Mouse (Mus musculus) embryonic facial prominence, embryonic 10.5 days (tissue): ENCODE measurements around the gene Rgl1. TPM values are rescaled to one million over a fixed set of nuclear protein-coding genes. Genes with fewer than 3 reads are reported as not detected.
"Not testable (repeated sequence)": the region's sequence is repeated elsewhere in the genome, so short reads cannot be mapped to it uniquely, and the experiment has no call there.

Source experiments
- DNase-seq: peaks from one replicate; pipeline ENCODE4 v3.0.0-alpha.2; 2017; ENCODE audit warnings: low spot score
- H3K27ac ChIP-seq: fragments of 300-500 bp; sonication (generic); replicated peaks from 2 replicates; pipeline ENCODE4 v1.5.1; 2016; ENCODE audit warnings: mild to moderate bottlenecking
- H3K27me3 ChIP-seq: fragments of 300-500 bp; sonication (generic); replicated peaks from 2 replicates; pipeline ENCODE4 v1.6.1; 2016; ENCODE audit warnings: low read depth, mild to moderate bottlenecking; ENCODE audit not compliant: poor library complexity, severe bottlenecking
- H3K36me3 ChIP-seq: fragments of 300-500 bp; sonication (generic); replicated peaks from 2 replicates; pipeline ENCODE4 v1.6.1; 2016; ENCODE audit warnings: mild to moderate bottlenecking, moderate library complexity
- H3K4me1 ChIP-seq: fragments of 300-500 bp; sonication (generic); 2 replicates; pipeline ENCODE4 v1.6.1; 2016
- H3K4me3 ChIP-seq: fragments of 300-500 bp; sonication (generic); 2 replicates; pipeline ENCODE4 v1.5.1; 2016; ENCODE audit warnings: mild to moderate bottlenecking, moderate library complexity
- H3K9me3 ChIP-seq: fragments of 300-500 bp; sonication (generic); 2 replicates; pipeline ENCODE4 v1.6.1; 2016; ENCODE audit warnings: mild to moderate bottlenecking
- WGBS: fragments of 180-500 bp; shearing (Covaris S2); methylation state at CpG from one replicate; pipeline ENCODE4 v1.1.7; 2016; 5-methylcytosine and 5-hydroxymethylcytosine counted together
- polyA plus RNA-seq: library from polyadenylated mRNA; unstranded; fragments of >200 nt; fragmentation: Nextera tagmentation; extraction: Ambion mirVana; gene quantifications from 2 replicates; pipeline ENCODE4 v1.2.1, GENCODE M21; 2016

Rgl1 gene
- polyA plus RNA-seq, 1 experiment from 2014 or later = 30.8 TPM

DNA sequence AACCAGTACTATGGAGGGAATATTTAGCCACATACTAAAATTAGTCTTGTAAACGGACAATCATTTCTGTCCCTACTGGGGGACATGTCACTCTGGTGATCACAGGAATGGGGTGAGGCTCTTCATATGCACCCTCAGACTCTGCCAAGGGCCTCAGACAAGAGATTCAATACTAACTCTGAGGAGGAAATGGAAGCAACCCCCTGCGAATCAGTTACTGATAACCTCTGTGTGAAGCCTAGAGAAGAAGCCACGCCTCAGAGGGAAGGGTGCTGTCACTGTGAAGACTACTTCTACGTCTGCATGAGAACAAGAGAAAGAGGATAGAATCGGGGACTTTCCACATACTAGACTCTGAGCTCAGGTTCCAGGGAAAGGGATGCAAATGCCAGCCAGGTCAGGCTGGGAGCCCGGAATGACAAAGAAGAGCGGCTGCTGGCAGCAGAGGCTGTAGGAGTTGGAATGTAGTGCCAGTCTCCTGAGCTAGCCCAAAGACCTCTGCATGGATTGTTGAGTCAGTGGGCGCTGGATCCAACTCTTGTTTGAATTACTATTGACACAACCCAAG lies 29.6 kb upstream of the Rgl1 start:
- Histone ChIP-seq H3K4me1 (peaks cover 40% of the 10 kb centered on the region), H3K36me3 (no peaks in the 10 kb centered on the region), H3K9me3 (no peaks in the 10 kb centered on the region), H3K27me3 (no peaks in the 10 kb centered on the region), H3K4me3 (no peak overlapping the region), H3K27ac (no peak overlapping the region)
- WGBS = 70% methylated on average over 8 of the region's 8 CpGs
- no peak for DNase-seq

DNA sequence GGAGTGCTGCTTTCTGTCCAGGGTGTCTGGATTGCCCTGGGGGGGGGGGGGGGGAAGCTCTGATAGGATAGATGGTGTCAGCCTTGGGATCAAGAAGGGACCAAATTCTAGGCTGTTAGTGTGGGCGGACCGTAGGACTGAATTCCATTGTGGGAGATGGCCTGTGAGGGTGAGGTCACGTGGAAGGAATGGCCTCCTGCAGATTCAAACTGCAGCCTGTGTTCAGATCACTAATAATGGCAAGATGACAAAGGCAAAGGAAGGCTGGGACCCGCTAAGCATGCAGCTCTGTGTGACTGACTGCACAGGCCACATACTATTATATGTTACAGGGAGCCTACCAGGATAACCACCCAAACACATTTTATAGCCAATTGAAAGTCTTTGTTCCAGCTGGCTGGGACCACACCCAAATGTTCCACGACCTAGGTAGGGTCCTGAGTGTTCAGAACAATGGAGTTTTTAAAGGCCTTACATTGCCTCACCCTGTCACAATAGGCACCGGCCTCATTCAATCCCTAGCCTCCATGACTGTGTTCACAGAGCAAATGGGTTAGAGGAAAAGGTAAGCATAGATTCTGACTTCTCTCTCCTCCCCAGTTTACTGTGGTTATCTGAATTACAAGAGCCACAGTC lies 27.5 kb upstream of the Rgl1 start:
- WGBS = 36% methylated on average over 6 of the region's 6 CpGs

DNA sequence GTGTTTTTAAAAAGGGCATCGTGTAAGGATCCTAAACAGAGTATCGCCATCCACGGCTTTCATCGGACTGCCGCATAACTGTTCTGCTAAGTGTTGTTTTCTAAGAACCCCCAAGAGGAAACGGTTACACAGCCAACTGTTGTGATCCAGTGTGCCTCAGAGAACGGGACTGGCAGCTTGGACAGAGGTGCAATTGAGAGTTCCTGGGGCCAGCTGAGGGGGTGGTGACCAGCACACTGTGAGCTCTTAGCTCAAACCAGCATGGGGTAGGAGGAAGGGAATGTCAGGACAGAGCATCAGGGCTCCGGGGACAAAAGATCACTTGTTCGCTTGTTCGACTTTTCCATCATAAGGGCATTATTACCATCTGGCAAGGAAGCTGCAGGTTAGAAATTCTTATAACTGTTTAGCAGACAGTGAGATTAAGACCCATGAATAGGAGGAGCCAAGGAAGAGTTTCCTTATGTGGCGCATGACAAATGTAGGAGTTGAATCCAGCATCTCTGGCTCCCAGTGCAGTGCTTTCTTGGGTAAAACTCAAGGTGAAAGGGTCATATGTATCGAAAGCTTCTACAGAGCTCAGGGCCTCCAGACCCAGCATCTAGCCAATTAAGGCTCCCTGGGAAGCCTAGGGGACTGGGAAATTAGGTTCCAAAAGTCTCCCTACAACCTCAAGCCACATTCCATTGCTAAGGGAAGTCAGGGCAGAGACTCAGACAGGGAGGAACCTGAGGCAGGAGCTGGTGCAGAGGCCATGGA lies 26.8 kb upstream of the Rgl1 start:
- peak overlapping the region; percentile 57 for H3K27ac ChIP-seq
- no peaks in the 10 kb centered on the region for H3K27me3 ChIP-seq
- peaks cover 41% of the 10 kb centered on the region for H3K4me1 ChIP-seq
- 0 out of 2 replicates have a peak overlapping the region, but pooled peaks have one; percentile 9 for H3K4me3 ChIP-seq
- DNase-seq = peak; percentile 52
- WGBS = 18% methylated on average over 12 of the region's 12 CpGs
- H3K36me3 ChIP-seq = no peaks in the 10 kb centered on the region
- no peaks in the 10 kb centered on the region for H3K9me3 ChIP-seq

More for the DNA sequence above, 27.5 kb upstream of the Rgl1 start:
- H3K27me3 ChIP-seq = no peaks in the 10 kb centered on the region
- peak; percentile 31 for DNase-seq
- no peak overlapping the region for H3K4me3 ChIP-seq
- H3K27ac ChIP-seq = peak overlapping the region; percentile 57
- H3K9me3 ChIP-seq = no peaks in the 10 kb centered on the region
- H3K4me1 ChIP-seq = peaks cover 34% of the 10 kb centered on the region
- no peaks in the 10 kb centered on the region for H3K36me3 ChIP-seq

- H3K27ac ChIP-seq = peak overlapping the region; percentile 58; the same call in 1 of the 2 replicates
- DNase-seq = peak; percentile 32
- WGBS = 27% methylated on average over 4 of the region's 4 CpGs
Measured at GRCm38 (mm10) chr1:152791269-152791668, 25.1 kb upstream of the Rgl1 start.

GRCm38 (mm10) chr1:152790821-152791220 lies 24.7 kb upstream of the Rgl1 start:
- H3K4me1 ChIP-seq = peaks cover 46% of the 10 kb centered on the region
- DNase-seq = no peak
- H3K27ac ChIP-seq = 0 out of 2 replicates have a peak overlapping the region, but pooled peaks have one; percentile 58
- H3K27me3 ChIP-seq = no peaks in the 10 kb centered on the region
- WGBS = 24% methylated on average over 6 of the region's 6 CpGs
- no peak overlapping the region for H3K4me3 ChIP-seq
- no peaks in the 10 kb centered on the region for H3K36me3 ChIP-seq
- no peaks in the 10 kb centered on the region for H3K9me3 ChIP-seq

More at GRCm38 (mm10) chr1:152791269-152791668, 25.1 kb upstream of the Rgl1 start:
- Histone ChIP-seq H3K27me3 (no peaks in the 10 kb centered on the region), H3K4me3 (no peak overlapping the region), H3K36me3 (no peaks in the 10 kb centered on the region), H3K9me3 (no peaks in the 10 kb centered on the region), H3K4me1 (peaks cover 46% of the 10 kb centered on the region)

GRCm38 (mm10) chr1:152790254-152790653 lies 24.1 kb upstream of the Rgl1 start:
- H3K36me3 ChIP-seq = no peaks in the 10 kb centered on the region
- peak; percentile 43 for DNase-seq
- H3K4me1 ChIP-seq = peaks cover 46% of the 10 kb centered on the region
- H3K27me3 ChIP-seq = no peaks in the 10 kb centered on the region
- no peak overlapping the region for H3K4me3 ChIP-seq
- no peak overlapping the region for H3K27ac ChIP-seq
- WGBS = 27% methylated on average over 12 of the region's 12 CpGs
- H3K9me3 ChIP-seq = no peaks in the 10 kb centered on the region

- Histone ChIP-seq H3K27ac (peak overlapping the region; percentile 27), H3K27me3 (no peaks in the 10 kb centered on the region), H3K36me3 (no peaks in the 10 kb centered on the region), H3K4me3 (no peak overlapping the region), H3K4me1 (peaks cover 37% of the 10 kb centered on the region), H3K9me3 (no peaks in the 10 kb centered on the region)
- WGBS = 18% methylated on average over 4 of the region's 4 CpGs
- peak; percentile 25 for DNase-seq
Measured at GRCm38 (mm10) chr1:152788121-152788660, 22.0 kb upstream of the Rgl1 start.

DNA sequence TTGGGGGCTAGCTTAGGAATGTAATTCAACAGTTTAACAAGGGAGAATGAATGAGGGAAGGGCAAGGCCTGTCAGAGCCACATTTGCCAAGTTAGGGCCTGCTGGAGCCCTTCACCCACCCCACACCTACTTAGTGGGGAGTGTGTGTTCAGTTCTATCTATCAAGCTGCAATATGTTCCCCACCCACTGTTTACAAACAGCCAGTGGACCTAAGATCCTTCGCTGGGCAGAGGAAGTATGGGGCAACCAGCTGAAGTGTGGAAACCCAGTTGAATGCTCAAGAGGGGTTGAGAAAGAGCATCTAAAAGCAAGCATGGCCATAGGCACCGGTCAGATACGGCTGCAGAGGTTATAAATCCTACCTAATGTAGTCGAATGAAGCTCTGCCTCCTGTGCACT lies 20.8 kb upstream of the Rgl1 start:
- Histone ChIP-seq H3K27ac (no peak overlapping the region), H3K4me3 (no peak overlapping the region), H3K36me3 (no peaks in the 10 kb centered on the region), H3K9me3 (no peaks in the 10 kb centered on the region), H3K4me1 (peaks cover 28% of the 10 kb centered on the region), H3K27me3 (no peaks in the 10 kb centered on the region)
- DNase-seq = no peak
- 89% methylated on average over 4 of the region's 4 CpGs for WGBS

GRCm38 (mm10) chr1:152785446-152785845 lies 19.3 kb upstream of the Rgl1 start:
- not testable (repeated sequence) for H3K36me3 ChIP-seq, H3K4me3 ChIP-seq, DNase-seq, H3K27ac ChIP-seq, H3K27me3 ChIP-seq, H3K9me3 ChIP-seq
- WGBS = 85% methylated on average over 3 of the region's 3 CpGs
- peaks cover 16% of the 10 kb centered on the region for H3K4me1 ChIP-seq

DNA sequence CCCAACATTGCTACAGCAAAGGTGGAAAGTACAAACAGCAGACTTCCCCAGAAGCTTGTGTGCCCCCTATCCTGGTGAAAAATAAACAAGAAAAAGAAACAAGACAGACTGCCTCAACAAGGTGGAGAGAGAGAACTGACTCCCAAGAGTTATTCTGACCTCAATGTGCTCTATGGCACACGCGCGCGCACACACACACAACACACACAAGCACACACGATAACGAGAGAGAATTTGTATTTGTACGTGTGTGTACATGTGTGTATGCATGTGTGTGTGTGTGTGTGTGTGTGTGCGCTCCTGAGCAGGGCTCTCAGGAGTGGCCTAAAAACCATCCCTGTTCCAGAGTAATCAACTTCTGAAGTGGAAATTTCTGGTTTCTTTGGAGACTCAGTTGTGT lies 18.5 kb upstream of the Rgl1 start:
- Histone ChIP-seq H3K4me3 (no peak overlapping the region), H3K27me3 (no peaks in the 10 kb centered on the region), H3K27ac (no peak overlapping the region), H3K36me3 (no peaks in the 10 kb centered on the region), H3K4me1 (peaks cover 13% of the 10 kb centered on the region), H3K9me3 (no peaks in the 10 kb centered on the region)
- no peak for DNase-seq
- 96% methylated on average over 8 of the region's 8 CpGs for WGBS

- WGBS = 38% methylated on average over 10 of the region's 10 CpGs
- H3K4me1 ChIP-seq = no peaks in the 10 kb centered on the region
- H3K4me3 ChIP-seq = no peak overlapping the region
Measured at GRCm38 (mm10) chr1:152779071-152779737, 13.1 kb upstream of the Rgl1 start.

DNA sequence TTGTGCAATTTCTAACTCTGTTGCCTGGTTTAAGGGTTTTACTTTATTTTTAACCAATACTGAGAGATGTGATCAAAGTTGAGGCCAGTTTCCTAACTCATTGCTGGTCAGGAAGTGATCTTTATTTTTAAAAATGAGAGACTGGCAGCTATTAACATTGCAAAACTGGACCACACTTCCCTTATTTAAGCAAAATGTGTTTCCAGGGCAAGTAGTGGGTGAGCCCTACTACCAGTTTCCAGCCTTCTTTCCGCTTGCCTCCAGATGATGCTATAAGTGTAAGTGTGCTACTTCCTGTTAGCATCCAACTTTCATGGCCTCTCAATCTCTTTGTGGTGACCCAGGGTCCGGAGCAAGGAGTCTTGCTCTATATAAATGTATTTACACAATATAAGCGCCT lies 8.4 kb upstream of the Rgl1 start:
- H3K4me3 ChIP-seq = not testable (repeated sequence)
- WGBS = 94% methylated on average over 3 of the region's 3 CpGs
- H3K36me3 ChIP-seq = peaks cover 68% of the 10 kb centered on the region

More at GRCm38 (mm10) chr1:152779071-152779737, 13.1 kb upstream of the Rgl1 start:
- H3K9me3 ChIP-seq = no peaks in the 10 kb centered on the region
- peak; percentile 72 for DNase-seq
- H3K36me3 ChIP-seq = peaks cover 25% of the 10 kb centered on the region
- H3K27me3 ChIP-seq = no peaks in the 10 kb centered on the region
- H3K27ac ChIP-seq = no peak overlapping the region

More for the DNA sequence above, 8.4 kb upstream of the Rgl1 start:
- H3K27ac ChIP-seq, H3K4me1 ChIP-seq, H3K9me3 ChIP-seq, H3K27me3 ChIP-seq, DNase-seq: not testable (repeated sequence)
